Mouse (Mus musculus): ENCODE data around the gene Lmo3. TPM values are rescaled to one million over a fixed set of nuclear protein-coding genes. Genes with fewer than 3 reads are reported as not detected.

Lmo3 gene
- total RNA-seq, 2 experiments from 2014 or later: 191 to 200 TPM

Other genes with a start within 250 kb of the Lmo3 start
- 1 to 10 TPM; 1.3 to 1.5 TPM for gene Igbp1b, start 76.6 kb upstream of the Lmo3 start, total RNA-seq (2021)

All from layer of hippocampus, postnatal 36 days (tissue).